Mouse (Mus musculus) lung, adult 18-20 months (tissue): ENCODE results near the gene Ucp3.

ENCODE experiments used
- DNase-seq, 2 experiments: peaks; one replicate each; pipeline ENCODE4 v3.0.0; 2022; ENCODE audit warnings: mixed read lengths in 2 of 2

The Ucp3 gene

GRCm38 (mm10) chr7:100472777-100473176 lies at the start of gene Ucp3:
Ucp3 (plus strand) TSS chr7:100472990.
- DNase-seq, result peak; percentile 11 to 39

- DNase-seq, result no peak
Measured at GRCm38 (mm10) chr7:100425795-100426194, 47.0 kb upstream of the Ucp3 start.

- DNase-seq, result peak; percentile 65 to 75
Measured at GRCm38 (mm10) chr7:100429102-100429501, 43.7 kb upstream of the Ucp3 start.

GRCm38 (mm10) chr7:100429911-100430310 lies 42.9 kb upstream of the Ucp3 start:
- peak; percentile 7 to 19 for DNase-seq

GRCm38 (mm10) chr7:100431103-100431502 lies 41.7 kb upstream of the Ucp3 start:
- DNase-seq, result peak; percentile 76 to 86

GRCm38 (mm10) chr7:100433295-100433694 lies 39.5 kb upstream of the Ucp3 start:
- no peak for DNase-seq

- DNase-seq, result no peak
Measured at GRCm38 (mm10) chr7:100443728-100444127, 29.1 kb upstream of the Ucp3 start.

GRCm38 (mm10) chr7:100446271-100446670 lies 26.5 kb upstream of the Ucp3 start:
- no peak for DNase-seq

- DNase-seq, result no peak
Measured at GRCm38 (mm10) chr7:100448530-100448929, 24.3 kb upstream of the Ucp3 start.

GRCm38 (mm10) chr7:100448985-100449384 lies 23.8 kb upstream of the Ucp3 start:
- DNase-seq, result no peak

GRCm38 (mm10) chr7:100458153-100458552 lies 14.6 kb upstream of the Ucp3 start:
- no peak for DNase-seq

GRCm38 (mm10) chr7:100459862-100460261 lies 12.9 kb upstream of the Ucp3 start:
- DNase-seq, result no peak

GRCm38 (mm10) chr7:100461621-100462151 lies 11.1 kb upstream of the Ucp3 start:
- DNase-seq, result peak; percentile 88 to 92

GRCm38 (mm10) chr7:100463194-100463593 lies 9.6 kb upstream of the Ucp3 start:
- DNase-seq, result no peak

- DNase-seq, result no peak
Measured at GRCm38 (mm10) chr7:100463757-100464156, 9.0 kb upstream of the Ucp3 start.

GRCm38 (mm10) chr7:100464248-100464647 lies 8.5 kb upstream of the Ucp3 start:
- no peak for DNase-seq

GRCm38 (mm10) chr7:100465248-100465647 lies 7.5 kb upstream of the Ucp3 start:
- DNase-seq, result peak; percentile 49 to 72

GRCm38 (mm10) chr7:100465656-100466309 lies 7.0 kb upstream of the Ucp3 start:
- DNase-seq, result peak; percentile 94 to 96

GRCm38 (mm10) chr7:100466781-100467510 lies 5.8 kb upstream of the Ucp3 start:
- no peak for DNase-seq

GRCm38 (mm10) chr7:100468761-100469160 lies 4.0 kb upstream of the Ucp3 start:
- no peak for DNase-seq

GRCm38 (mm10) chr7:100469502-100469901 lies 3.3 kb upstream of the Ucp3 start:
- DNase-seq, result no peak

GRCm38 (mm10) chr7:100470796-100471406 lies 1.9 kb upstream of the Ucp3 start:
- DNase-seq, result no peak

GRCm38 (mm10) chr7:100471407-100471797 lies 1.4 kb upstream of the Ucp3 start:
- no peak for DNase-seq
